Mouse (Mus musculus): ENCODE data around the gene Irgm2.
A peak's percentile ranks its signal among the peaks of the same experiment; 100 is the strongest.
"Not testable (repeated sequence)": the region's sequence is repeated elsewhere in the genome, so short reads cannot be mapped to it uniquely, and the experiment has no call there.

The Irgm2 gene

GRCm38 (mm10) chr11:58199229-58200037, at the start of gene Irgm2, which contains the start of gene Igtp:
TSS of gene Irgm2 (plus strand) at chr11:58199618.
TSS of gene Igtp (plus strand) at chr11:58199556.
- DNase-seq (ENCODE audit: low spot score in 2 of 2), result peak in 1 of 2 experiments; percentile 53

DNA sequence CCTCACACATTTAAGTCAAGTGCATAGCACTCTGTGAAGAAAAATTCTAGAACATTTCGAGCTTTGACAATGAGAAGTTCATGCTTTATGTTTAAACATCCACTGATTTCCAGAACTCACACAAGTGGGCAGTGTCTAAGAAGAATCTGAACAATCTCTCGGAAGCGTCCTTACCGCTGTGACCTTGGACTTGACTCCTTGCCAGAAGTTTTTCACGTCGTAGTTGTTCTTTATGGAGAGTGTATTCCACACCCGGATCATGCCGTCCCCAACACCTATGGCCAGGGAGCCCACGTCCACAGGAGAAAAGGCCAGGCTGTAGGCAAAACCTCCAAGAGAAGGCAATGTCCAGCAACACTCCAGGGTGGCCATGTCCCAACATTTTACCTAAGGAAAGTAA, 44.0 kb upstream of the Irgm2 start:
- DNase-seq (ENCODE audit: low spot score in 2 of 2), result no peak

DNA sequence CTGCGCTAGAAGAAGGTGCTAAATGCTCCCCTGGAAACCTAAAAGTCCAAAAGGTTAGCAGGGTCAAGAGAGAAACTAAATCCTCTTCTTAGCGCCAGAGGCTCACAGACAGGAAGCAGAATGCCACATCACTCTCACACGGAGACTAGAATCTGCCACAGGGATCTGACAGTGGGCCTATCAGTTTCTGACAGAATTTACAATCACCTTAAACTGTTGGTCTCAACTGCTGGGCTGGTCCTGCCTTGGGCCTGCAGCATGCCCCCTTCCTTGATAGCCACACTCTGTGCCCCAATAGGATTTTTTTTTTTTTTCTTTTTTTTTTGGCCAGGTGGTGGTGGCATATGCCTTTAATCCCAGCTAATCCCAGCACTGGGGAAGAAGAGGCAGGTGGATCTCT, 42.5 kb upstream of the Irgm2 start:
- DNase-seq (ENCODE audit: low spot score in 2 of 2), result no peak

DNA sequence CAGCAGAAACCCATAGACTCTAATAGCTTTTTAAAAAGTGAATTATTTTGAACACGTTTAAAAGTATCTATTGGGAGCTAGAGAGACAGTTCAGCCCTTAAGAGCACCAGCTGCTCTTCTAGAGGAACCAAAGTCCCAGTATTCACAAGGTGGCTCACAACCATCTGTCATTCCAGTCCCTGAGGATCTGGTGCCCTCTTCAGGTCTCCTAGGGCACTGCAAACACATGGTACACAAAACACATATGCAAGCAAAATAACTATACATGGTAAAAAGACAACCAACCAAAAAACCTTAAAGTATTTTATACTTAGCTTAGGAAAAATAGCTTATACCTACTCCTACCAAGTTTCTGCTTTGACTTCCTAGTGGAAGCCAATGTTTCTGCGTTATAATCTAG, 34.3 kb upstream of the Irgm2 start:
- no peak for DNase-seq (ENCODE audit: low spot score in 2 of 2)

DNA sequence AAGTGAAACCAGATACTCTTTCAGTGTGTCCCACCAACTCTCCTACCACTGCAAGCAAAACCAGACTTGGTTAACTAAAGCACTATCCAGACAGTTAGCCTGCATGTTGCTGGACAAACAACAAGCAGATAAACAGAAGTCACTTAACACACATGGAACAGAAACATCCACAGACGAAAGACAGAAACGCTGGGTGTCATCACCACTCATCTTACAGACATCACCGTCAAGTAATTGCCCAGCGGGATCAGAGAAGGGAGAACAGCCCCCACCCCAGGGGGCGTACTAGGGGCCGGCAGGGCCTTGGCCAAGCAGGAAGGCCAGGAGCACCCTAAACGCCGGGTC, 31.6 kb upstream of the Irgm2 start:
- no peak for DNase-seq (ENCODE audit: low spot score in 2 of 2)

- peak; percentile 56 to 81 for DNase-seq (ENCODE audit: low spot score in 2 of 2)
These were observed 31.1 kb upstream of the Irgm2 start, which contains the start of gene Gemin5 for GRCm38 (mm10) chr11:58168167-58168915. TSS of gene Gemin5 (minus strand) at chr11:58168539.

DNA sequence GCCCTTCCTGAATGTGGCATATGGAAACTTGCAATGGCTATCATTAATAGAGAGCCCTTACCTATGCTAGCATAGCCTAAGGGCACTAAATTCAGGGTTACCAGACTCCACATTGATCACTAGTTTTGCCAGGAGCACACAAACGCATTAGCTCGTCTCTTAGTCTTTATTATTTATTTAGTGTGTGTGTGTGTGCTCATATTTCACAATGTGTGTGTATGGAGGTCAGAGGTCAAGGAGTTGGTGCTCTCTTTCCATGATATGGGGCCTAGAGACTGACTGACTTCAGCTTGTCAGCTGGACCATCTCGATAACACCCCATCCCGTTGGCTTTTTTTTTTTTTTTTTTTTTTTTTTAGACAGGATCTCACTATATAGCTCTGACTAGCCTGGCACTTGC, 29.8 kb upstream of the Irgm2 start:
- no peak for DNase-seq (ENCODE audit: low spot score in 2 of 2)

DNA sequence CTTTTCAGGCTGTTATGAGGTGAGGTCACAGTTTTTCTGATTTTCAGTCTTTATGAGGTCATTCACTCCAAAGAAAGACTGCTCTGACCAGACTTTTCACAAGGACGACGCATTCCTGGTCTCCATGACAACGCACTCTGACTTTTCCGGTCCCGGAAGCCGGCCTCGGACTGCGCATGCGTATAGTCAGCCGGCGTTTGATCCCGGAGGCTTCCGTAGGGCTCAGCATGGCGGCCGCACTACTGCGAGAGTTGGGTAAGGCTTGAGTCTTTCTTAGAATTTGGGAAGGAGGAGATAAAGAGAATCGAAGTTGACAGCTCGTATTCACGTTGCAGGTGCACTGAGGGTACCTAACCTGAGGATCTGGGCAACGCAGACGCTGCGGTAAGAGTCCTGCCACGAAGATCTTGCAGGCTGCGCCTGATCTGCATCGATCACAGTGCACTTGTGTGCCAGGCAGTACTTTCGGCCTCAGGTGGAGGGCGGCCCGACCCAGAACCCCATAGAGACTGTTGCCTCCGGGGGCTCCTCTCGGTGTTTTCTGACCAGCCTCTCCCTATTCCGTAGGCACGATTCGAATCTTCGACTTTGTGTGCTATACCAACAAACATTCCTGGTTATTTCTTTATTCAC, 27.8 kb upstream of the Irgm2 start, which contains the start of gene Mrpl22:
Gene Mrpl22 (plus strand): TSS at position 203 of the 633 bp plus-strand sequence.
- peak; percentile 82 to 96 for DNase-seq (ENCODE audit: low spot score in 2 of 2)

DNA sequence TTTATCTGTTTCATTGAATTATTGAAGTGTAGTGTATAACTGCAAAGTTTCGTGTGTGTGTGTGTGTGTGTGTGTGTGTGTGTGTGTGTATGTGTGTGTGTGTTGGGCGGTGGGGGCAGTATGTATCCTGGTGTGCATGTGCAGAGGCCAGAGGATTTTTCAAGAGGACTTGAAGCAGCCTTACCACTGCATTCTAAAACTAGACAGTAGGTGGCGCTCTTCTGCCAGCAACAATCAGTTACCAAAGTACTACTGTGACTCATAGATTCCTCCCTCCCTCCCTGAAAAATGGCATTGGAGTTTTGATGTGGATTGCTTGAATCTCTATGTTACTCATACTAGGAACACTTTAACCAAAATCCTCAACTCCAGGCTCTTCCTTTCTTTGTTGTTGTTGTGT, 19.9 kb upstream of the Irgm2 start:
- DNase-seq (ENCODE audit: low spot score in 2 of 2), result peak; percentile 59 to 93

GRCm38 (mm10) chr11:58179986-58180385, 19.4 kb upstream of the Irgm2 start:
- not testable (repeated sequence) for DNase-seq (ENCODE audit: low spot score in 2 of 2)

DNA sequence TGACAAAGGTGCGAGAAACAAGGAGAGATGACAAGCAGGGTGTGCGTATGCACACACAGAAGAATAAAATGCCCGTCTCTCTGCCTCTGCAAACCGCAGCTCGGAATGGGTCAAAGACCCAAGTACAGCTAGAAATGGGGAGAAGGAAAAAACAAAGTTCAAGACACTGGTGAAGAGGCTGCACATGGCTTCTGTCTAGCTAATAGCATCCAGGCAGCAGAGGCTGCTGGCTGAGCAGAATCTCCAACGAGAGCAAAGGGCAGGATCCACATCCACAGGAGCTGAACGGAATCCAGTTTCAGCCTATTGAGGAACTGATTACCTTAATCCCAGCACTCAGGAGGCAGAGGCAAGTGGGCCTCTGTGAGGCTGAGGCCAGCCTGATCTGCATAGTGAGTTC, 18.7 kb upstream of the Irgm2 start:
- DNase-seq (ENCODE audit: low spot score in 2 of 2), result no peak

DNA sequence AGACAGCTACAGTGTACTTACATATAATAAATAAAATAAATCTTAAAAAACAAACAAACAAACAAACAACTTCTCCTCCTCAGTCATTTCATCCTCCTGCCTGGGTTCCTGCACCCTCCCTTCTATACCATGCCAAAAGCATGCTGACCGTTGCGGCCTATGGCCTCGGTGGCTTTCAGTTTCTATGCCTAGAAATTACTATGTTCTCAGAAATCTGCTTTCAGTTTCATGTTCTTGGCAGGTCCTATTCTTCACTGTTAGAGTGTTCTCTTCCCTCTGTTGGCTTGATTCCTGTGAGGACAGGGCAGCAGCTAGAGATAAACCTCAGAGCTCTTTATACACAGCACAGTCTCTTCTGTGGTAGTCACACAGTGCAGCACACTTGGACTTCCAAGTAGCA, 15.8 kb upstream of the Irgm2 start:
- DNase-seq (ENCODE audit: low spot score in 2 of 2), result no peak

GRCm38 (mm10) chr11:58189675-58190074, 9.7 kb upstream of the Irgm2 start:
- DNase-seq (ENCODE audit: low spot score in 2 of 2), result no peak

GRCm38 (mm10) chr11:58193326-58193725, 6.1 kb upstream of the Irgm2 start:
- DNase-seq (ENCODE audit: low spot score in 2 of 2), result no peak

DNA sequence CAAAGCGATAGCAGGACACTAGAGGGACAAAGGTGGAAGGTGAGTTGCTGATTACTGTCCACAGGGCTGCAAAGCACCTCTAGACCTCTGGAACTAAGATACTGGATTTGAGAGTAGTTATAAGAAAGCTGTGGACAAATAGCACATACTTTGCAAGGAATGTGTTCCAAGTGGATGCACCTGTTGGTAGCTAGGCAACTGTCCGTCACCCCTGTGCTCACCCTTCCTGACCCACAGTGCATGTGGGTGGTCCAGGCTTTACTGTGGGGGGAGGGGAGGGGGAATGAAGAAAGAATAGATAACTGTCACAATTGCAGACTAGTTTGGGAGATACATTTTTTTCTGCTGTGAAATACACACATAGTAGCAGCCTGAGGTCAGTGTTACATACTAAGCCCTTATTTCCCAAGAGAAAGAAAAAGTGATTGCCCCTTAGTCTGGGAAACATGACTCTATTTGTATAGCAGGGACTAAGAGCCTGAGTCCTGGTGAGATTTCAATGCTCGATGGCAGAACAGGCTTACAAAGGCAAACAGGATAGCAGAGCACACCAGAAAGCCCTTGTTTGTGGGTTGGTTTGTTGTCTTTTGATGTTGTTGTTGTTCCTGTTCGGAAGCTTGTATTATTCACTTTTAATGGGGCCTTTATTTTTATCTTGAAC, 5.4 kb upstream of the Irgm2 start:
- DNase-seq (ENCODE audit: low spot score in 2 of 2), result no peak

GRCm38 (mm10) chr11:58198663-58199062, 755 bp upstream of the Irgm2 start:
- DNase-seq (ENCODE audit: low spot score in 2 of 2), result no peak

DNA sequence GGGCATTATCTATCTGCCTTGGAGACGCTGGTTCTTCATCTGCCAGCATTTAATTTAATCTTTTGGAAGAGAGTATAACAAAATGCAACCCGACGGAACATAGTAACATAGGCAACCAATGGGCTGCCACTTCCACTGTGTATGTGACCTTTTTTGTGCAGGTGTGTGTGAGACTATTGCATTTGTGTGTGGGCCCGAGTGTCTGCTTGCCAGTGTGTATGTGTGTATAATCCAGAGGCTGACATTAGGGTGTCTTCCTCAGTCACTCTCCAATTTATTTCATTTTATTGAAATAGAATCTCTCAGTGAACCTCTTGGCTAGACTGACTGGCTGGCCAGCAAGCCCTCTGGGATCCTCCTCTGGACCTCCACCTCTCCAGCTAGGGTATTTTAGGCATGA, 808 bp downstream of the Irgm2 start:
- no peak for DNase-seq (ENCODE audit: low spot score in 2 of 2)

DNA sequence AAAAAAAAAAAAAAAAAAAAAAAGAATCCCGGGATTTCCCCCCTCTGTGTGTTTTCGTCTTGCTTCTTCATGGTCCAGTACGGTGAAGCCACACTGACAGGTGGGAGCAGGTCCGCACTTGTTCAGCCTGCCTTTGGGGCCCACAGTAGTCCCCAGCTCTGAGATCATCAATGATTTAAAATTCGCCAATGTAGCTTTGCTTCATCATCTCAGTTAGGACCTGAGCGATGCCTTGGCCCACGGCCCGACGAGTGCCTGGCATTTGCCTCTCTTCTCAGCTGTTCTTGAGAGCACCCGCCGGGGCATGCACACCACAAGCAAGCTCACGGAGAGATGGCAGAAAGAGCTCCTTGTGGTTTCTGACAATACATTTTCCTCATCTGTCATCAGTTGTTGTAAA, 1.6 kb downstream of the Irgm2 start:
- no peak for DNase-seq (ENCODE audit: low spot score in 2 of 2)

DNA sequence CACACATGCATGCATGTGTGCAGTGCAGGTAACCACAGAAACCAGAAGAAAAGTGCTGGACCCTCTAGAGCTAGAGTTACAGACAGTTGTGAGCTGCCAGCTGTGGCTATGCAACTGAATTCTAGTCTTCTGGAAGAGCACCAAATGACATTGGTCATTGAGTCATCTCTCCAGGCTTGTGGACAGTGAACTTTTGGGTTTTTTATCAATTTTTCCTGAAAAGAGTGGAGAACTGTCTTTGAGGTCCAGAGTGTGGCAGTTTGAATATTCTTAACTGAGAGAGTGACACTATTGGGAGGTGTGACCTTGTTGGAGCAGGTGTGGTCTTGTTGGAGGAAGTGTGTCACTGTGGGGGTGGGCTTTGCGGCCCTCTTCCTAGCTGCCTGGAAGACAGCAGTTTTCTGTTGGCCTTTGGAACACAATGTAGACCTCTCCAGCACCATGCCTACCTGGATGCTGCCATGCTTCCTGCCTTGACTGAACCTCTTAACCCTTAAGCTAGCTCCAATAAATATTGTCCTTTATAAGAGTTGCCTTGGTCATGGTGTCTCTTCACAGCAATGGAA, 11.0 kb downstream of the Irgm2 start:
- no peak for DNase-seq (ENCODE audit: low spot score in 2 of 2)

GRCm38 (mm10) chr11:58211062-58211681, 11.8 kb downstream of the Irgm2 start:
- no peak for DNase-seq (ENCODE audit: low spot score in 2 of 2)

- DNase-seq (ENCODE audit: low spot score in 2 of 2), result no peak
These were observed 12.3 kb downstream of the Irgm2 start for GRCm38 (mm10) chr11:58211682-58212067.

Measured in left cerebral cortex, adult 9 months (tissue).